In the genomic region with DNA sequence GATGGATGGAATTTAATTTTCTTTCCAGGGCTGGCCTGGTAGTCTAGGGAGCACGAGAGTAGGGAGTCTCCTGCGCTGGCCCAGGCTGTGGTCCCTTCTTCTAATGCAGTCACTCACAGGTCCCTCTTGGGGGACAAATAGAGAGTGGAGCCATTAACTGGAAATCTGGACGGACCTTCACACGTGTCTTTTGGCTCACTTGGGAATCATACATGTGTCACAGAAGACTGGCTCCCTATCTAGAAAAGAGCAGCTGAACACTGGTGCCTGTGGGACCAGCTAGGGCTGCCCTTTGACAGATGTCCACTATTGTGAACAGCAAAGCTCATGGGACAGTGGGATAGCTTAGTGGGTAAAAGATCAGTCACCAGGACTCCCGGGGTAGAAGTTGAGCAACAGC, we compare ENCODE assay signal across 35 mouse cellular contexts. TPM values are rescaled to one million over a fixed set of nuclear protein-coding genes. Genes with fewer than 3 reads are reported as not detected.
"Had no signal": no experiment of that assay in that cellular context is flagged by ENCODE, and none has a peak within 500 bp of the region (broad histone marks: within the 10 kb centered on the region; RNA-seq: fewer than 3 reads in every experiment).

No protein-coding gene starts in this region.

- DNase-seq: left cerebral cortex, postnatal 4 days; liver; liver, embryonic 13.5 days; liver, postnatal 0 days; lung, adult 18-20 months; lung, adult 2 months; lung, embryonic 14.5 days; lung, postnatal 10 days; lung, postnatal 14 days; lung, postnatal 36 days; midbrain, embryonic 14.5 days had no signal

- H3K4me2 ChIP-seq: limb, embryonic 12.5 days; limb, embryonic 13.5 days; limb, embryonic 15.5 days; liver, embryonic 11.5 days; liver, embryonic 12.5 days; liver, embryonic 13.5 days; liver, embryonic 15.5 days; lung, embryonic 14.5 days; lung, embryonic 15.5 days; midbrain, embryonic 11.5 days; midbrain, embryonic 12.5 days; midbrain, embryonic 13.5 days; midbrain, embryonic 15.5 days; neural tube, embryonic 12.5 days had no signal

- ATAC-seq: liver, embryonic 12.5 days; liver, postnatal 0 days; midbrain, embryonic 13.5 days; midbrain, embryonic 15.5 days; midbrain, embryonic 16.5 days had no signal

- H3K4me3 ChIP-seq: left cerebral cortex, adult 2 months; limb, embryonic 10.5 days; limb, embryonic 12.5 days; limb, embryonic 13.5 days; limb, embryonic 15.5 days; liver, embryonic 12.5 days; liver, embryonic 13.5 days; liver, embryonic 15.5 days; lung, embryonic 15.5 days; megakaryocyte, embryonic 14.5 days; midbrain, embryonic 10.5 days; midbrain, embryonic 12.5 days; midbrain, embryonic 13.5 days; midbrain, embryonic 15.5 days; myocyte; neural tube, embryonic 12.5 days had no signal

- H3K36me3 ChIP-seq: limb, embryonic 10.5 days; limb, embryonic 12.5 days; limb, embryonic 13.5 days; limb, embryonic 15.5 days; liver, embryonic 12.5 days; liver, embryonic 13.5 days; liver, embryonic 15.5 days; lung, embryonic 15.5 days; midbrain, embryonic 10.5 days; midbrain, embryonic 12.5 days; midbrain, embryonic 13.5 days; midbrain, embryonic 15.5 days; neural tube, embryonic 12.5 days had no signal

- H3K9ac ChIP-seq: limb, embryonic 12.5 days; limb, embryonic 13.5 days; limb, embryonic 15.5 days; liver, embryonic 12.5 days; liver, embryonic 13.5 days; liver, embryonic 14.5 days; liver, embryonic 15.5 days; liver, postnatal 0 days; lung, embryonic 14.5 days; lung, embryonic 15.5 days; midbrain, embryonic 12.5 days; midbrain, embryonic 13.5 days; midbrain, embryonic 15.5 days; neural tube, embryonic 12.5 days had no signal

- H3K27ac ChIP-seq: left cerebral cortex, adult 2 months; limb, embryonic 10.5 days; limb, embryonic 12.5 days; limb, embryonic 13.5 days; limb, embryonic 15.5 days; liver, embryonic 12.5 days; liver, embryonic 13.5 days; liver, embryonic 14.5 days; liver, embryonic 15.5 days; lung, embryonic 15.5 days; macrophage; midbrain, embryonic 10.5 days; midbrain, embryonic 12.5 days; midbrain, embryonic 13.5 days; midbrain, embryonic 15.5 days; neural tube, embryonic 12.5 days had no signal

- H3K9me3 ChIP-seq: limb, embryonic 10.5 days; limb, embryonic 12.5 days; limb, embryonic 13.5 days; limb, embryonic 15.5 days; liver, embryonic 12.5 days; liver, embryonic 13.5 days; liver, embryonic 15.5 days; lung, embryonic 15.5 days; midbrain, embryonic 10.5 days; midbrain, embryonic 12.5 days; midbrain, embryonic 13.5 days; midbrain, embryonic 15.5 days; neural tube, embryonic 12.5 days had no signal

RNA-seq across cellular contexts. Expression of gene Eva1c, which starts 0.5 kb away (rescaled TPM):
- total RNA-seq: megakaryocyte progenitor cell, adult 5-6 weeks; megakaryocyte, adult 5-6 weeks; megakaryocyte-erythroid progenitor cell, adult 5-6 weeks; monocyte, adult 5-6 weeks had no signal
- polyA plus RNA-seq: macrophage had no signal
